Mouse (Mus musculus): ENCODE results near the gene Klhdc8a.

Klhdc8a gene

DNA sequence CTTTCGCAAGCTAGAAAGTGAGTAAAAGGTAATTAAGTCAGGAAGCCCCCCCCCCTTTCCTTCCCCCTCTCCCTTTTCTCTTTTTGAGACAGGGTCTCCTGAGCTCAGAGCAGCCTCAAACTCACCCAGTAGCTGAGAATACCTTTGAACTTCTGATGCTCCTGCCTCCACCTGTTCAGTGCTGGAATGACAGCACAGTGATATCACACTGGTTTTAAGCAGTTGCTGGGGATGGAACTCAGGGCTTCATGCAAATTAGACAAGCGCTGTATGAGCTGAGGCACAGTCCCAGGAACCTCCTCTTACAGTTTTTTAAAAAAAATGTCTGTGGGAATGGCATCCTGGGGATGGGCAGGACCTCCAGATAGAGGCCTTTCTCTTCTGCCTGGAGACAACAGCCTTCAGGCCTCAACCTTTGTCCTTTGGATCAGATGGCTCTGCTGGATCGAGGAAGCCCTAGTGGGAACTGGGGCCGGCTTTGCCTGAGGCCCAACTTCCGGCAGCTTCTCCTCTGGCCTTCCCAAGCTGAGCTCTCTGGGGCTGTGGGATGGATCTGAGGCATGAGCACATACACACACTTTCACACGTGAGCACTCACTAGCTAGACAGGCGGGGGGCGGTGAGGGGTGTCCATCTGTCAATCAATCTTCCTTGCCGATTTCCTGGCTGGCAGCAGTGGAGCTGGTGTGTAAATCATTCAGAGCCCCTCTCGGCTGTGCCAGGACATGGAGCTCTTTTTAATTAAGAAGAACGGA, 7.3 kb upstream of the Klhdc8a start:
- DNase-seq (ENCODE audit: low spot score in 2 of 2), result no peak

DNA sequence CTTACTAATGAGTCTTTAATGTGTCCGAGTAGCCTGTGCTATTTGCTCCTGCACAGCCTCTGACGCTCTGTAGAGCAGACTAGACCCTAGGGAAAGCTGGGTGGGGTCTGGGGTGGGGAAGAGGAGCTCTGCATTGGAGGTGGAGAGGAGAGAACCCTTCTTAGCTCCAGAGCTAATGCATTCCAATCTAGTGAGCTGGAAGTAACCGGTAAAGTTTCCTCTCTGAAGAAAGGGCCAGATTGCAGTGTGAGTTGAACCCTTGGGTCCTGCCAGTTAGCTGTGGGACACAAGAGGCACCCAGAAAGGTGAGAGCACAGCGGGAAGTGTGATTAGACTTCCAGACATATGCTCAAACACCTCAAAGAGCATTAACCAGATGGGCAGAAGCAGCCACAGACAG, 6.7 kb upstream of the Klhdc8a start:
- no peak for DNase-seq (ENCODE audit: low spot score in 2 of 2)

DNA sequence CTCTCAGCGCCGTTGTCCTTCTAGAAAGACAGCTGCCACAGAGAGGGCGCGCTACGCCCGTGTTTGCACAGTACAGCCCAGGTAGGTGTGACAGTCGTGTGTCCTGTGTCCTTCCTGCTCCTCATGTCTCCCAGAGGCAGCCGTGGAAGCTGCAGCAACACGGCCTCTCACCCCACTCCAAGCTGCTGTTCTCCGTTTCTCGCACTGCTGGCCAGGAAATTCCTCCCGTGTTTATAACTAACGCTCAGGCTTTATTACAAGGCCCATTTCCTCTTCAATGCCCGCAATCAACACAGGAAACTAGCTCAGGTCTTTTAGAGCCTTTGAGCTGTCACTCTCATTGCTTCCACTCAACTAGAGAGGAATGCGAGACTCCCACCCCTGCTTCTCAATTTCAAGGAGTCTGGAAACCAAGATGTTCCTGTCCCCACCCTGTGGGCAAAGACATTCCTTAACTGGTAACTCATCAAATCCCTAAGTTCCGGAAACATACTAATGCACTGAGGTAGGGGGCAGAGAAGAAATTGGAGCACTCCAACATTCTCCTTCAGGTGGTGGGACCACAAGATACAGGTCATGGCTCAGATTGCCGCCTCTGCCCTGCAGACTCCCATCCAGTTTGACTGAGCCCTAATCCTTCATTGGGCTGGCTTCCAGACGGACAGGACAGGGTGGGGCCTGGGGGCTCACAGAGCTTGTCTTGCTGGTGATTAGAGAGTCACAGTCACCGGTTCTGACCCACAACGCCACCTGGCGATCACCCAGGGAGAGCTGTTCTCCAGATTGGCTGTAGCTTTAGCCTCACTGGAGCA, 5.9 kb upstream of the Klhdc8a start:
- no peak for DNase-seq (ENCODE audit: low spot score in 2 of 2)

DNA sequence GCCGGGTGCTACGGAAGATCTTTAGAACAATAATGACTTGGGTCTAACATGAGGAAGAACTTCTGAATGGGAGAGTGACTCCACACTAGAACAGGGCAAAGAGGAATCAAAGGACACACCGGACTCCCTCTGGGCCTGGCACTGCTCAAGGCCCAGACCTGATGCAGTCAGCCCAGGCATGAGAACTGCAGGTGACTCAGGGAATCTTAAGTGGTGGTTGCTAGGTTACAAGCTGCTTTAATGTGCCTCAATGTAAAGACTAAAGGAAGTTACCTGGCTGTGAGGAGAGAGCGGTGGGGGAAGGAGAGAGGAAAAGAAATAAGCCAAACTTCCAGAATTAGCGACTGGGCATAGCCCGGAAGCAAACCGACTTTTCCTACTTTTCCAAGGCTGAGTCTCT, 2.9 kb upstream of the Klhdc8a start:
- no peak for DNase-seq (ENCODE audit: low spot score in 2 of 2)

DNA sequence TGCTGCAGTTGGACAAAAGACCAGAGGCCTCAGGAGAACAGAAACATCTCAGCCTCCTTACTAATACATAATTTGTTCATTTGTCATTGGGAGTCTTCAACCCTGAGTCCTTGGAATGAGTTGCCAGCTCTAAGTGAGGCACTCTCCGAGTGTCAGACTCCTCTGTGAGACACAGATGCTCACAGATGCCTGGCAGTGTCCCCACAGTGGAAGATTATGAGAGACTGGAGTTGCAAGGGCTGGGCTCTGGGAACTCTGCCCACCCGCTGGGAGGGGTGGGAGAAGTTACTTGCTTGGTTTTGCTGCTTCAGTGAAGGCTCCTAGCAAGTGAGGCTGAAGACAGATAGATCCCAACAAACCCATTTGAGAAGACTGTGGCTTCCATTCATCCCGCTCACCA, 2.4 kb upstream of the Klhdc8a start:
- DNase-seq (ENCODE audit: low spot score in 2 of 2), result no peak

DNA sequence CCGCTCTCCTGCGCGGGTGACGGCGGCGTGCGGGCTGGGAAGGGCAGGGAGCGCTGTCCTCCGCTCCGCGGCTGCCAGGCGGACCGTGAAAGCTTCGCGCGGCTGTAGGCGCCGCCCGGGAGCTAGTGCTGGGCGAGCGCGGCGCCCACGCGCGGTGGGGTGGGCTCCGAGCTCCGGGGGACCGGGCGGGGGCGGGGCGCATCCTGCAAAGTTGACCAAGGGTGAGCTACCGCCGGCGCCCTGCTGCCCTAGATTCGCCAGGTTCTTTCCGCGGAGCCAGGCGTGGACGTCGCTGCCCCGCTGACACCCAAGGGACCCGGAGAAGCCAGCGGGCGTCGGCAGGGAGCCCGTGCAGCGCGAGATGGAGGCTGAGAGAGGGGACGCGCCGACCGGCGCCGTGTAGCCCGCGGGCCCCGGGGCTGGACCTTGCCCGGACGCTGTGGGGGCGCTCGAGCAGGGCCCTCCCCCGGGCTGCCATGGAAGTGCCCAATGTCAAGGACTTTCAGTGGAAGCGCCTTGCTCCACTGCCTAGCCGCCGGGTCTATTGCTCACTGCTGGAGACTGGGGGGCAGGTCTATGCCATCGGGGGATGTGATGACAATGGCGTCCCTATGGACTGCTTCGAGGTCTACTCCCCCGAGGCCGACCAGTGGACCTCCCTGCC, 507 bp downstream of the Klhdc8a start:
- DNase-seq (ENCODE audit: low spot score in 2 of 2), result no peak

DNA sequence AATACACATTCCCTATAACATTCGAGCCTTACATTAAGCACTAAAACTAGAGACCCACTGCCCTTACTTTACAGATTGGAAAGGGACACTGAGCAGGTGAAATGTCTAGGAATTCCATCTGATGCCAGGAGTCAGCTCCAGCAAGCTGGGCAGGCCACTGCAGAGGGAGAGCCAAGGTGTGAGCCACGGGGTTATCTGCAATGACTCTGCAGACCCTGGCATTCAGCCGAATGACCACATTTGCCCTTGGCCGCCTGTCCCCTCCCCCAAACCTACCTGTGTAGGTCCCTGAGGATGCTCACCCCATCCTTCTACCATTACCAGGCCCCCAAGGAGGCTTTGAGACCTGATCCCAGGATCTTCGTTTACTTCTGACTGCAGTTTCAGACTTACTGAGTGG, 1.3 kb downstream of the Klhdc8a start:
- no peak for DNase-seq (ENCODE audit: low spot score in 2 of 2)

DNA sequence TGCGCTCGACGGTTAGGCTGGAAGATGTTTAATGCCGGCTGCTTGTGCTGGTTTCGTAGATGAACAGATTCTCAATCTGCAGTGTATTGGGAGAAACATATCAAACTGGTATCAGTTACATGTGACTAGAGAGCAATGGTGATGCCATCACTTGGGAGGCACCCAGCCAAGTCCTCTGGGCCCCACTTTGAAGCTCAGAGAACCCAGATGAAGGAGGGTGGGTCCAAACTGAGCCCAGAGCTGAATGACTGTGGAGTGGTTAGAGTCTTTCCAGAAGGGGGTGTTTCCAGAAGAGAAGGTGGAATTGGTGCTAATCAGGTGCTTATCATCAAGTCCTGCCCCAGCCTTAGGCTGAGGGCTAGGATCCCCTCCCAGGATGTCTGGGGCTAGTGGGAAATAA, 2.8 kb downstream of the Klhdc8a start:
- no peak for DNase-seq (ENCODE audit: low spot score in 2 of 2)

DNA sequence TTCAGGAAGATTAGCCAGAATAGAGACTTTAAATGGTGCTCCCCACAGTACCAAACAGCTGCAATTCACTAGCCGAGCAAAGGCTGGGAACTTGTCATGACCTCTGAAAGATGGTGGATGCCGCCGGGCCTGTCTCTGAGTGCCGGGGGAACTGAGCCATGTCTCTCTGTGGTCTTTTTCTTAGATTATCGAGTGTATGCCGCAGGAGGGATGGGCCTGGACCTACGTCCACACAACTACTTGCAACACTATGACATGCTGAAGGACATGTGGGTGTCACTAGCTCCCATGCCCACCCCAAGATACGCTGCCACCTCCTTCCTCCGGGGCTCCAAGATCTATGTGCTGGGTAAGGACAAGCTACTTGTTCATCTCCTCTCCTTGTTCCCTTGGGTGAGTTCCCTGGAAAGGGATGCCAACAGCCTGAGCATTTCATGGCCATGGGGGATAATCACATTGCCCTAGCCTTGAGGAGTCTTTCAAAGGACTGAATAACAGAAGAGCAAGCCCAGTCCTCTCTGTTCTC, 4.0 kb downstream of the Klhdc8a start:
- no peak for DNase-seq (ENCODE audit: low spot score in 2 of 2)

DNA sequence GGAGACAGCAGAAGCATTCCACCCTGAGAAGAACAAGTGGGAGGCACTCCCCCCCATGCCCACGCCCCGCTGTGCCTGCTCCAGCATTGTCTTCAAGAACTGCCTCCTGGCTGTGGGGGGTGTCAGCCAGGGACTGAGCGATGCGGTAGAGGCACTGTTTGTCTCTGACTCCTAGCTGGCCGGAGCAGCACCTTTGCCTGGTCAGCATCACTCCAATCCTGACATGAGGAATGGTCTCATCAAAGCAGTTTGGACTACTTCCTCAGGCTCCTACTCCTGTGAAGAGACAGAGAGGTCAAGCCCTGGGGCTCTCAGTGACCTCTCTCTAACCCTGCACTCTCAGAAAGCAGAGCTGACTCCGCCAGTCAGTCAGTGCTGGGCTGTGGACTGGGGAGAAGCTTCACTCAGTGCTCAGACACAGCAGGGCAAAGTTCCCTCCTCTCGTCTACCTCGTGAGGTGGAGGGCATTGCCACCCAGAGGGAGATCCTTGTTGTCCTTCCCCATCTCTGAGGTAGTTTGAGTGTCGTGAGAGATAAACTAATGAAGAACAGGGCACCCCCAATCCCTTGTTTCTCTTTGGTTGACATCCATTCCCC, 6.3 kb downstream of the Klhdc8a start:
- no peak for DNase-seq (ENCODE audit: low spot score in 2 of 2)

DNA sequence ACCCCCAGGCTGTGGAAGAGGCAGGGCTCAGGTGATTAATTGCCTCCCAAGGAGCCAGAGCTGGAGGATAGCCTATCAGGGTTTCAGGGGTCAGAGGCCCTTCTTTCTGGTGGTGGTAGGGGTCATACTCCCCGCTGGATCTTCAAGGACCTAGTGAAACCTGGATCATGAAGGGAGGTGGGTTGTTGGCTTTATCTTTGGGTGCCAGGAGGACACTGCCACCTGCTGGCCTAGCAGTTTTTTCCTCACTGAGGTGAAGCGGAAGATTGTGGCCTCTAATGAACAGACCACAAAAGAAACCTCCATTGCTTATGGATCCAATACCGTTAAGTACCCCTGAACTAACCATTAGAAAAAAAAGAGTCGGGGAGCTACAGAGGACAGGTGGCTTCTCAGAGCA, 7.7 kb downstream of the Klhdc8a start:
- no peak for DNase-seq (ENCODE audit: low spot score in 2 of 2)

DNA sequence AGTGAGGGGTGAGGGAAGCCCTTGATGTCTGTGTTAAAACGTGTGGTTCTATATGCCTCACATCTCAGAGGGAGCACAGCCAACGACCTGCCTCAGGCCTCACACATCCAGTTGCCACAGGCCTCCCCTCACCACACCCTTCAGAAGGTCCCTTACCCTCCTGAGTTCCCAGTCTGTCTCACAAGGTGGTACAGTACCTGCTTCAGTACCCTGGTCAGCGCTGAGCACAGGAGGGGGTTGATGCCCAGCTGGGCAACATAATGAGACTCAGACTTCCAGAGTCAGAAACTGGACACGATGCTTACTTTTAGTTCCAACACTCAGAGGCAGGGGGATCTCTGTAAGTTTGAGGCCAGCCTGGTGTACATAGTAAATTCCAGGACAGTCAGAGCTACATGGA, 8.4 kb downstream of the Klhdc8a start:
- no peak for DNase-seq (ENCODE audit: low spot score in 2 of 2)

DNA sequence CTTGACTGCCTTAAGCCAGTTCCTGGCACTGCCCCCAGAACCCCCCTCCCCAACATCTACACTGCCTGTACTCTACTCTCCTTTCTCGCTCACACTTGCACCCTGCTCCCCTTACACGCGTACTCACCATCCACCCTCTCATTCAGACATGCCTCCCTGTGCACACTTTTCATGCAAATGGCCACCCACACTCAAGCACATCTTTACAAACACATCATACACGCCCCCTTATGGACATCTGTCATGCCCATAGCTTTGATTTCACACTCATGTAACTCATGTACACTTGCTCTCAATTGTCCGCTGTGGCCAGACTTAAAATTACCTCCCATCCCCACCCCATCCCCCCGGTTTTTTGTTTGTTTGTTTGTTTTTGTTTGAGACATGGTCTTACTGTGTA, 9.5 kb downstream of the Klhdc8a start:
- no peak for DNase-seq (ENCODE audit: low spot score in 2 of 2)

DNA sequence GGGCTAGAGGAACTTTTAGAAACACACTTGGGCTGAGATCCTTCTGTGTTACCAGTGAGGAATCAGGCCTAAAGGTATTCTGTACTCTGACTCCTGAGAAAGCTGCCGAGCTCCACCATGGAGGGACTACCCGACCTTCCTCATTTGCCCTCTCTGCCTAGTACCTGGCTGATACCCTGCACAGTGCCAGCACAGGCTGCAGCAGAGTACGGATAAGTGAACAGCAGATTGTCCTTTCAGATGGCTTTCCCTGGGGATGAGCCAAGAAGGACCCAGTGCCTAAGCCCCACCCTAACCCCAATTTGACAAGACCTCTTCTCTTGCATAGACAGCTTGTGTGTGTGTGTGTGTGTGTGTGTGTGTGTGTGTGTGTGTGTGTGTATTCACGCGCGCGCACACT, 10.2 kb downstream of the Klhdc8a start:
- no peak for DNase-seq (ENCODE audit: low spot score in 2 of 2)

DNA sequence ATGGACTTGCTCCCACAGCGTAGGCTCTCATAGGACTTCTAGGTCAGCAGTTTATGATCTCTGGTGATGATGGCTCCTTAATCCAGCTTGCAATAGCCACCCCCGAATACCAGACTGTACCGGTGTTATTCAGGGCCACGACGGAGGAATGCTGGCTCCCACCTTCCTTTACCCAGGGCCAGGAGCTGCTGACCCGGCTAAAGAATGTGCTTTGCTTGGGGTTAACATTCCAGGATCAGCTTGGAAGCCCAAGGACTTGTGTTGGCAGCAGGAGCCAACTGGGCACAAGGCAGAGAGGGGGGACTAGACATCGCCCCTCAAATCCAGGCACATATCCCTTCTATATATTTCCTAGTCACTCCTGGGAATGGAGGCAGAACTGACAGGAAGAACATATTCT, 12.3 kb downstream of the Klhdc8a start:
- DNase-seq (ENCODE audit: low spot score in 2 of 2), result no peak

DNA sequence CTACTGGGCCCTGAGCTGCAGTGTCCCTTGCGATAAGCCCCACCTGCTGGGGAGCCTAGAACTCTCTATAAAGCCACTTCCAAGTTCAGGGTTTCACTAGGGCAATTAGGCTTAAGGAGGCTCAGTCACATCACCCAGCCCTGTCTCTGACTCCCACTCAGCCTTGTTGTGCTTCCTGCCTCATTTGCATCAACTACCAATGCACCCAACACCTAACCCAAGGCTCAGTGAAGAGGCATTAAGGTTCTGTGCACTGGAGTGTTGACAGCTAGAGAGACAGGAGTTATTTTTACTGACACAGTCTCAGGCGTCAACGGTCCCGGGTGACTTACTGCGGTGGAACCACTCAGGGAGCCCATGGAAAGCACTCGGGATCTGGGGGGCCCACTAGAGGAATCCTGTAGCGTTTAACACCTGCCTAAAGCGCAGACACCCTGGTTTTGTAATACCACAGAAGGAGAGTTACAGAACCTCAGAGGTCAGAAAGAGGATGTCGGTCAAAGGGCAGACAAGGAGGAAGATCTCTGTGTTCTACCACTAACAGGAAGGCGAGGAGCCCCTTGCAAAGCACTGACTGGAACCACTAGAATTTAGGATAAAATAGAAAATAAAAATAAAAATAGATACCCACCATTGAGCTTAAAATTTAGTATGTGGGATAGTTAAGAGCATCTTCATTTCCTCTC, 12.9 kb downstream of the Klhdc8a start:
- no peak for DNase-seq (ENCODE audit: low spot score in 2 of 2)

DNA sequence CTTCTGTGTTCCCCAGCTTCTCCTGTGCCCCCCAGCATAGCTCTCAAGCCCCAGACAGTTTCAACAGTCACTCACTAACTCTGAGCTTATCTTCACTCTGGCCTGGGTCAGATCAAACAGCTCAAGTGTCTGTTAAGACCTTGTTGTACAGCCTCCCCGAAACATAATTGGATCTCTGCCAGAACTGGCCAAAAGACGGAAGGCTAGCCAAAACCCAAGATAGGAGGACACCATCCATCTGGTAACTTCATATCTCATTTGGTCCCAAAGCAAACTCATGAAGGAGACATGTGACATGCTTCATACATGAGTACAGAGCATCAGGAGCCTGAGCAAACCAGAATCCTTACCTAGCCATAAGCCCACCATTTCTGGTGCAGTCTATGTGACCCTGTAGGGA, 13.6 kb downstream of the Klhdc8a start:
- DNase-seq (ENCODE audit: low spot score in 2 of 2), result no peak

DNA sequence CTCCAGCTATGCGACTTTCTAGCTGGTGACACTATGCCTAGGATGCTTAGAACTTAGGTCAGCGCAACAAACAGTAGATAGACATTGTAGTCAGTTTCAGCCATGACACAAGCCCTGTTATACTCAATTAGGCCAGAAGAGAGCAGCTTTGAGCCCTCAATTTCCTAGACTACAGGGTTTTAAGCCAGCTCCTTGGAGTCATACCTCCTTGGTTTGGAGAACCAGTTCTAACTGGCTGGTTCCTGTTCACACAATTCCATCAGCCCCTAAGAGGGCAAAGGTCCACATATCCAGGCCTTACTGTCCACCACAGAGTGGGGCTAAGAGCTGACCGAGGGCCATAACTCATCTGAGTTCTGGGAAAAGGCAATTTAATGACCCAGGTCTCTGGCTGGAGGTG, 14.3 kb downstream of the Klhdc8a start:
- peak; percentile 44 to 76 for DNase-seq (ENCODE audit: low spot score in 2 of 2)

DNA sequence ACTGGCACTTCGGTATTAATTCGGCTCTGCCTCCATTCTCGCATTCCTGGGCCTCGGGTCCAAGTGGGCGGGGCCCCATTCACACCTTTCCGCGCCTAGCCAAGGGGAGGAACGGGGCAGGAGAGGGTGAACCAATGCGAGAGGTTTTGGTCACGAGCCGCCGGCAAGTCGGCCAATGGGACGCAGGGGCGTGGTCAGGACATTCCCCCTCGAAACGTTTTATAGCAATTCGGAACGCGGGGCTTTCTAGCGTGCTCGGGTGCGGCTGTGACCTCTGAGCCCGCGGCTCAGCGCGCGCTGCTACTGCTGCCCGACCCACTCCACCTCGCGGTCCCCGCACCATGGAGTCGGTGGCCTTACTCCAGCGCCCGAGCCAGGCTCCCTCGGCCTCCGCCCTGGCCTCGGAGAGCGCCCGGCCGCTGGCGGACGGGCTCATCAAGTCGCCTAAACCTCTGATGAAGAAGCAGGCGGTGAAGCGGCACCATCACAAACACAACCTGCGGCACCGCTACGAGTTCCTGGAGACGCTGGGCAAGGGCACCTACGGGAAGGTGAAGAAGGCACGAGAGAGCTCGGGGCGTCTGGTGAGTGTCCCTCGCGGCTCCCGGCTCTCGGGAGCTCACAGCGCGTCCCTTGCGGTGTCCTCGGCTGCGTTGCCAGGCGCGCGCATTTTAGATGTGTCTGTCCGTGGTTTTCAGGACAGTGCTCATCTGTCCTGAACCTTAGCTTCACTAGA, 17.6 kb downstream of the Klhdc8a start, which contains the start of gene Nuak2:
Gene Nuak2, plus strand, starts transcription at position 238 of the 736 bp plus-strand sequence.
- DNase-seq (ENCODE audit: low spot score in 2 of 2), result peak; percentile 90 to 93

DNA sequence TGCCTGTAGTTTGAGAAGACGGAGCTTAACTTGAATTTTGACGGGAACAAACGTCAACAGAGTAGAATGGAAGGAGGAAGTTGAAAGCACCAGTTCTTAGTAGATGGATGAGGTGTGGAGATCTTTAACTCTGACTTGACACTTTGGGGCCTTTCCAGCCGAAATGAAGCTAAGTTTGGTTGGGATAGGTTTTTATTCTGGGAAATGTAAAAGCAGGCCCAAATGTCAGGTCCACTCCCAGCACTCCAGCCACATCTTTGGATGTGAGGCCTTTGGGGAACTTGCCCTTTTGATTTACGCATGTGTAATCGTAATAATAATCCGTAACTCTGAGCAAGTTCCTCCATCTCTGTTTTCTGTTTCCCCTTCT, 18.2 kb downstream of the Klhdc8a start:
- no peak for DNase-seq (ENCODE audit: low spot score in 2 of 2)

DNA sequence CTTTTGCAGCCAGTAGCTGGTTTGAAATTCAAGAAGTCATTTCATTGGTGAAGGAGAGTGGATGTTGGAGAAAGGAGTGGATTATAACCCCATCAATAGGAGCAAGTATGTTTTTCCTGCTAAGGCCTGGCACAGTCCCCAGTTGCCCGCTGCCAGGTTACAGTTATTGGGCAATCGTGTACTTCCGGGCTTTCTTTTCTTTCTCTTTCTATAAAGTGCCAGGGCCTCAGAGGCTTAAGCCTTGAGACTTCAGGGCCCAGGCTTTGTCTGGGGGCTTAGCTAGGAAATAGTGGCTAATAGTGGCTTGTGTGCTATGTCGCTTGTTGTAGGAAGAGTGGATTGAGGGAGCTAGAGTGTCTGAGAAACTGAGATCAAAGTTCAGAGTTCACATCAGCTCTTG, 19.0 kb downstream of the Klhdc8a start:
- DNase-seq (ENCODE audit: low spot score in 2 of 2), result no peak

Data from heart, adult 9 months (tissue).